Mouse (Mus musculus): ENCODE results near the gene Mrpl57. TPM values are rescaled to one million over a fixed set of nuclear protein-coding genes. Genes with fewer than 3 reads are reported as not detected.
A peak's percentile ranks its signal among the peaks of the same experiment; 100 is the strongest.
"Not testable (repeated sequence)": the region's sequence is repeated elsewhere in the genome, so short reads cannot be mapped to it uniquely, and the experiment has no call there.

Gene Mrpl57
- polyA plus RNA-seq, 1 experiment, result 29.7 TPM

- 79% methylated on average over 2 of the region's 2 CpGs for WGBS
- TF ChIP-seq POLR2A (IDR thresholded peaks at IDR 0.05; ENCODE audit: borderline replicate concordance, extremely low read depth, low read depth, low read length), result no peak
- TF ChIP-seq CTCF (IDR thresholded peaks at IDR 0.05; ENCODE audit: insufficient read depth, low read length), result no peak
- no peak for DNase-seq
- Histone ChIP-seq H3K4me3 (replicated peaks; ENCODE audit: extremely low read depth, low read depth, low read length) (no peak overlapping the region), H3K4me1 (ENCODE audit: control insufficient read depth, insufficient read depth, low read length) (no peaks in the 10 kb centered on the region; the same call in 1 of the 2 replicates)
These were observed 15.1 kb upstream of the Mrpl57 start for GRCm38 (mm10) chr14:57810886-57811285.

- Histone ChIP-seq H3K4me1 (ENCODE audit: control insufficient read depth, insufficient read depth, low read length) (no peaks in the 10 kb centered on the region; the same call in 1 of the 2 replicates), H3K4me3 (replicated peaks; ENCODE audit: extremely low read depth, low read depth, low read length) (no peak overlapping the region)
- WGBS, result 97% methylated on average over 5 of the region's 5 CpGs
- TF ChIP-seq POLR2A (IDR thresholded peaks at IDR 0.05; ENCODE audit: borderline replicate concordance, extremely low read depth, low read depth, low read length) (no peak), CTCF (IDR thresholded peaks at IDR 0.05; ENCODE audit: insufficient read depth, low read length) (no peak)
- DNase-seq, result no peak
These were observed 14.2 kb upstream of the Mrpl57 start for GRCm38 (mm10) chr14:57811844-57812243.

DNA sequence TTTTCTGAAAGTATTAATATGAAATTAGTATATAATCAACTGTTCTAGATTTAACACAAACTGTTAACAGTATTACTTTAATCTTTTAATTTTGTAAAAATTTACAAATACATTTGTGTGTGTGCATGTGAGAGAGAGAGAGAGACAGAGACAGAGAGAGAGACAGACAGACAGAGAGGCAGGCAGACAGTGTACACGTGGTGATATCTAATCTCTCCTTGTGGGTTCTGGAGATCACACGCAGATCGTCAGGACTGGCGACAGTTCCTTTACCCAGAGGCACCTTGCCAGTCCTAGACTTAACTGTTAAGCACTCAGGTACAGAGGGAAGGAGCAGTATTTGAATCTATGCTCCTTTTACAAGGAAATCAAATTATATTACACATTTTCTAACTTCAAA is 5.2 kb upstream of the Mrpl57 start:
- Histone ChIP-seq H3K4me3 (replicated peaks; ENCODE audit: extremely low read depth, low read depth, low read length) (no peak overlapping the region), H3K4me1 (ENCODE audit: control insufficient read depth, insufficient read depth, low read length) (no peaks in the 10 kb centered on the region; the same call in 1 of the 2 replicates)
- WGBS, result 66% methylated on average over 4 of the region's 4 CpGs
- DNase-seq, result no peak
- TF ChIP-seq CTCF (IDR thresholded peaks at IDR 0.05; ENCODE audit: insufficient read depth, low read length) (no peak), POLR2A (IDR thresholded peaks at IDR 0.05; ENCODE audit: borderline replicate concordance, extremely low read depth, low read depth, low read length) (no peak)

GRCm38 (mm10) chr14:57827284-57827683 is 1.2 kb downstream of the Mrpl57 start:
- TF ChIP-seq CTCF (IDR thresholded peaks at IDR 0.05; ENCODE audit: insufficient read depth, low read length) (no peak), POLR2A (IDR thresholded peaks at IDR 0.05; ENCODE audit: borderline replicate concordance, extremely low read depth, low read depth, low read length) (no peak)
- H3K4me3 ChIP-seq (replicated peaks; ENCODE audit: extremely low read depth, low read depth, low read length), result no peak overlapping the region
- DNase-seq, result no peak
- peaks cover 8% of the 10 kb centered on the region for H3K4me1 ChIP-seq (ENCODE audit: control insufficient read depth, insufficient read depth, low read length)
- WGBS, result 49% methylated on average over 1 of the region's 1 CpGs

GRCm38 (mm10) chr14:57833526-57833925 is 7.5 kb downstream of the Mrpl57 start:
- WGBS, result 74% methylated on average over 2 of the region's 2 CpGs
- peak; percentile 33 for DNase-seq
- TF ChIP-seq CTCF (IDR thresholded peaks at IDR 0.05; ENCODE audit: insufficient read depth, low read length), result no peak
- TF ChIP-seq POLR2A (IDR thresholded peaks at IDR 0.05; ENCODE audit: borderline replicate concordance, extremely low read depth, low read depth, low read length), result no peak
- Histone ChIP-seq H3K4me1 (ENCODE audit: control insufficient read depth, insufficient read depth, low read length) (0 out of 2 replicates have a peak, but pooled peaks cover 2% of the 10 kb centered on the region), H3K4me3 (replicated peaks; ENCODE audit: extremely low read depth, low read depth, low read length) (no peak overlapping the region)

GRCm38 (mm10) chr14:57835157-57835556 is 9.1 kb downstream of the Mrpl57 start:
- no peak for DNase-seq
- WGBS, result 81% methylated on average over 10 of the region's 10 CpGs
- Histone ChIP-seq H3K4me1 (ENCODE audit: control insufficient read depth, insufficient read depth, low read length) (0 out of 2 replicates have a peak, but pooled peaks cover 2% of the 10 kb centered on the region), H3K4me3 (replicated peaks; ENCODE audit: extremely low read depth, low read depth, low read length) (no peak overlapping the region)
- no peak for TF ChIP-seq POLR2A (IDR thresholded peaks at IDR 0.05; ENCODE audit: borderline replicate concordance, extremely low read depth, low read depth, low read length)
- TF ChIP-seq CTCF (IDR thresholded peaks at IDR 0.05; ENCODE audit: insufficient read depth, low read length), result no peak

DNA sequence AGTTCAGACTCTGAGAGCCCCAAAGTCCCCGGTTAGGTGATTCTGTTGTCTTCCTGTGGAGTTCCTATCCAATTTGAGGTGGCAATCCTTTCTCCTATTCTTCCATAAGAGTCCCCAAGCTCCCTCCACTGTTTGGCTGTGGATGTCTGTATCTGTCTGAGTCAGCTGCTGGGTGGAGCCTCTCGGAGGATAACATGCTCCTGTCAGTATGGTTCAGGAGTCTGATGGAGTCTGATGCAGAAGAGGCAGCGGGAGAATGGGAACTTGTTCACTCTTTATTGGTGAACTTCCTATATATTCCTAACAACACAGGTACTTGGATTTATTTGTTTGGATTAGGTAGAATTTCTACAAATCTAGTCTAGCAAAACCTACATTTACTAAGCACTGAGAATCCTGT is 18.5 kb downstream of the Mrpl57 start:
- no peaks in the 10 kb centered on the region for H3K4me1 ChIP-seq (ENCODE audit: control insufficient read depth, insufficient read depth, low read length)
- TF ChIP-seq POLR2A (IDR thresholded peaks at IDR 0.05; ENCODE audit: borderline replicate concordance, extremely low read depth, low read depth, low read length) (no peak), CTCF (IDR thresholded peaks at IDR 0.05; ENCODE audit: insufficient read depth, low read length) (no peak)
- no peak for DNase-seq
- H3K4me3 ChIP-seq (replicated peaks; ENCODE audit: extremely low read depth, low read depth, low read length), result no peak overlapping the region
- 90% methylated on average over 3 of the region's 3 CpGs for WGBS

DNA sequence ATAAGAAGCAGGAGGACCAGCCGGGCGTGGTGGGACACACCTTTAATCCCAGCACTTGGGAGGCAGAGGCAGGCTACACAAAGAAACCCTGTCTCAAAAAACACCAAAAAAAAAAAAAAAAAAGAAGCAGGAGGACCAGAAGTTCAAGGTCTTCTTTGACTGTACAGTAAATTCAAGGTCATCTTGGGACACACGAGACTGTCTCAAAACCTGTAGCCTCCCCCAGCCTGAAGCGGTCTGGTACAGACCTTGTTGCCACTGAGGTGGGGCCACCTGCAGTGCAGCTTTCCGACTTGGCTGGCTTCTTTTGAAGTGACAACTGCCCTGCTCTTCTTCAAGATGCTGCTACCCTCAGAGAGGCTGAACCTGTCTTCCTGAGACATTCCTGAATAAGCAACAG is 22.0 kb downstream of the Mrpl57 start:
- DNase-seq; H3K4me3 ChIP-seq (replicated peaks; ENCODE audit: extremely low read depth, low read depth, low read length); H3K4me1 ChIP-seq (ENCODE audit: control insufficient read depth, insufficient read depth, low read length): not testable (repeated sequence)
- WGBS, result 87% methylated on average over 5 of the region's 5 CpGs

DNA sequence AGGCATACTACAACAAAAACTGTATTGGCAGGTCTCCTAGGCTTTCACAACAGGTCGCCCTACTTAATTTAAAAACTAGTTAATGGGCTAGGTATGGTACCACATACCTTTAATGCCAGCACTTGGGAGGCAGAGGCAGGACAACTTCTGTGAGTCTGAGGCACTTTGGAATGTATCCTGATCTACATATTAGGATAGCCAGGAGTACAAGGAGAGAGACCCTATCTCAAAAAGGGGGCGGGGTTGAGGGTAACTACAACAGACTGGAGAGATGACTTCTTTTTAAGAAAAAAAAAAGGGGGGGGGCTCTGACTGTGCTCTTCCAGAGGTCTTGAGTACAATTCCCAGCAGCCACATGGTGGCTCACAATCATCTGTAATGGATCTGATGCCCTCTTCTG is 22.6 kb downstream of the Mrpl57 start:
- Histone ChIP-seq H3K4me1 (ENCODE audit: control insufficient read depth, insufficient read depth, low read length) (no peaks in the 10 kb centered on the region), H3K4me3 (replicated peaks; ENCODE audit: extremely low read depth, low read depth, low read length) (no peak overlapping the region)
- DNase-seq, result no peak
- WGBS, result 96% methylated on average over 2 of the region's 2 CpGs
- TF ChIP-seq POLR2A (IDR thresholded peaks at IDR 0.05; ENCODE audit: borderline replicate concordance, extremely low read depth, low read depth, low read length) (no peak), CTCF (IDR thresholded peaks at IDR 0.05; ENCODE audit: insufficient read depth, low read length) (no peak)

- no peak overlapping the region for H3K4me3 ChIP-seq (replicated peaks; ENCODE audit: extremely low read depth, low read depth, low read length)
- 92% methylated on average over 3 of the region's 3 CpGs for WGBS
- TF ChIP-seq POLR2A (IDR thresholded peaks at IDR 0.05; ENCODE audit: borderline replicate concordance, extremely low read depth, low read depth, low read length), result no peak
- TF ChIP-seq CTCF (IDR thresholded peaks at IDR 0.05; ENCODE audit: insufficient read depth, low read length), result no peak
- DNase-seq, result no peak
- no peaks in the 10 kb centered on the region for H3K4me1 ChIP-seq (ENCODE audit: control insufficient read depth, insufficient read depth, low read length)
These were observed 24.3 kb downstream of the Mrpl57 start for GRCm38 (mm10) chr14:57850330-57850729.

Measured in lung, adult 2 months (tissue).